Mouse (Mus musculus) C2C12 (cell line): ENCODE measurements around the gene Cdca3. TPM values are rescaled to one million over a fixed set of nuclear protein-coding genes. Genes with fewer than 3 reads are reported as not detected.

Experiments
- H3K27me3 ChIP-seq: one replicate; pipeline ENCODE4 v1.6.1; 2011; ENCODE audit not compliant: control insufficient read depth, insufficient read depth, insufficient read length
- H3K36me3 ChIP-seq: one replicate; pipeline ENCODE4 v1.6.1; 2011; ENCODE audit not compliant: control insufficient read depth, insufficient read depth
- H3K4me3 ChIP-seq: one replicate; pipeline ENCODE4 v1.5.1; 2011; ENCODE audit warnings: mild to moderate bottlenecking, control low read depth; ENCODE audit not compliant: poor library complexity, insufficient read depth, severe bottlenecking
- H3K79me2 ChIP-seq: one replicate; pipeline ENCODE4 v1.6.1; 2011; ENCODE audit not compliant: control insufficient read depth, insufficient read depth
- H3K79me3 ChIP-seq: one replicate; pipeline ENCODE4 v1.6.1; 2011; ENCODE audit warnings: low read depth, control low read depth
- H3ac ChIP-seq: one replicate; pipeline ENCODE3; 2011; ENCODE audit warnings: low read depth; ENCODE audit not compliant: control insufficient read depth, insufficient read length
- CEBPB ChIP-seq: IDR thresholded peaks from one replicate; pipeline ENCODE4 v1.6.1; 2011; ENCODE audit warnings: low read depth, mild to moderate bottlenecking, control low read depth, moderate library complexity
- CTCF ChIP-seq: IDR thresholded peaks from one replicate; pipeline ENCODE4 v1.5.1; 2011; ENCODE audit not compliant: control insufficient read depth, insufficient read depth, insufficient read length
- FOSL1 ChIP-seq: IDR thresholded peaks from one replicate; pipeline ENCODE4 v1.8.0; 2011; ENCODE audit warnings: mild to moderate bottlenecking, low read length; ENCODE audit not compliant: poor library complexity, insufficient read depth, severe bottlenecking
- MAX ChIP-seq: IDR thresholded peaks from one replicate; pipeline ENCODE4 v1.6.1; 2011; ENCODE audit warnings: mild to moderate bottlenecking, control low read depth
- MYOD1 ChIP-seq: IDR thresholded peaks from one replicate; pipeline ENCODE4 v1.6.1; 2011; ENCODE audit warnings: low read depth; ENCODE audit not compliant: control insufficient read depth, insufficient read length
- MYOG ChIP-seq: IDR thresholded peaks from one replicate; pipeline ENCODE4 v1.6.1; 2011; ENCODE audit not compliant: control insufficient read depth, insufficient read length; ENCODE audit errors: extremely low read depth
- USF1 ChIP-seq: IDR thresholded peaks from one replicate; pipeline ENCODE4 v1.6.1; 2011; ENCODE audit warnings: low read depth, mild to moderate bottlenecking, control low read depth, moderate library complexity
- polyA plus RNA-seq: library from polyadenylated mRNA; unstranded; fragments of >200 nt; fragmentation: generic; extraction: Trizol; gene quantifications from one replicate; pipeline ENCODE4 v1.2.1, GENCODE M21; 2012; ENCODE audit warnings: missing spikeins

Gene Cdca3
- polyA plus RNA-seq, 1 experiment: 69.9 TPM

GRCm38 (mm10) chr6:124835531-124835930 is 6.2 kb downstream of the Cdca3 start:
- Histone ChIP-seq H3K79me3 (peaks cover 8% of the 10 kb centered on the region), H3ac (no peak overlapping the region), H3K79me2 (peaks cover 12% of the 10 kb centered on the region), H3K4me3 (no peak overlapping the region), H3K27me3 (peaks cover 5% of the 10 kb centered on the region), H3K36me3 (peaks cover 26% of the 10 kb centered on the region)
- TF ChIP-seq USF1: no peak
- no peak for TF ChIP-seq CTCF
- TF ChIP-seq MYOD1: no peak
- no peak for TF ChIP-seq CEBPB
- no peak for TF ChIP-seq FOSL1

- peaks cover 26% of the 10 kb centered on the region for H3K36me3 ChIP-seq
- peaks cover 5% of the 10 kb centered on the region for H3K27me3 ChIP-seq
- no peak overlapping the region for H3ac ChIP-seq
- H3K4me3 ChIP-seq: no peak overlapping the region
- TF ChIP-seq MAX (no peak), CEBPB (no peak), MYOD1 (no peak), USF1 (no peak), MYOG (no peak), FOSL1 (no peak), CTCF (no peak)
- H3K79me3 ChIP-seq: peaks cover 3% of the 10 kb centered on the region
- H3K79me2 ChIP-seq: peaks cover 3% of the 10 kb centered on the region
Observed at GRCm38 (mm10) chr6:124836411-124836810, 7.1 kb downstream of the Cdca3 start.

GRCm38 (mm10) chr6:124839805-124840204 is 10.5 kb downstream of the Cdca3 start:
- Histone ChIP-seq H3ac (no peak overlapping the region), H3K27me3 (peaks cover 5% of the 10 kb centered on the region), H3K79me2 (no peaks in the 10 kb centered on the region), H3K36me3 (no peaks in the 10 kb centered on the region), H3K4me3 (no peak overlapping the region), H3K79me3 (no peaks in the 10 kb centered on the region)
- TF ChIP-seq CTCF (no peak), CEBPB (no peak), USF1 (no peak), MYOD1 (no peak), MYOG (no peak), FOSL1 (no peak), MAX (no peak)

GRCm38 (mm10) chr6:124840241-124841167 is 11.2 kb downstream of the Cdca3 start, which contains the start of gene Gnb3:
Gene Gnb3, minus strand, starts transcription at chr6:124840275.
- no peak within 1 kb of the TSS for H3ac ChIP-seq
- TF ChIP-seq FOSL1: no peak
- TF ChIP-seq MYOD1: no peak
- TF ChIP-seq MYOG: no peak
- no peak for TF ChIP-seq USF1
- no peak for TF ChIP-seq CTCF
- no peaks in the 10 kb centered on the region for H3K79me3 ChIP-seq
- H3K4me3 ChIP-seq: no peak within 1 kb of the TSS
- H3K36me3 ChIP-seq: no peaks in the 10 kb centered on the region
- peaks cover 5% of the 10 kb centered on the region for H3K27me3 ChIP-seq
- no peaks in the 10 kb centered on the region for H3K79me2 ChIP-seq

- Histone ChIP-seq H3K79me3 (no peaks in the 10 kb centered on the region), H3ac (no peak overlapping the region), H3K4me3 (no peak overlapping the region), H3K79me2 (no peaks in the 10 kb centered on the region), H3K27me3 (peaks cover 3% of the 10 kb centered on the region), H3K36me3 (no peaks in the 10 kb centered on the region)
- no peak for TF ChIP-seq CEBPB
- no peak for TF ChIP-seq MYOD1
- TF ChIP-seq USF1: no peak
- no peak for TF ChIP-seq MYOG
- TF ChIP-seq CTCF: peak; percentile 48
- no peak for TF ChIP-seq FOSL1
- no peak for TF ChIP-seq MAX
Observed at GRCm38 (mm10) chr6:124847305-124847704, 18.0 kb downstream of the Cdca3 start.

- Histone ChIP-seq H3K36me3 (no peaks in the 10 kb centered on the region), H3K79me3 (no peaks in the 10 kb centered on the region), H3K27me3 (peaks cover 3% of the 10 kb centered on the region), H3K4me3 (no peak overlapping the region), H3K79me2 (no peaks in the 10 kb centered on the region), H3ac (no peak overlapping the region)
- TF ChIP-seq MYOG: no peak
Observed at GRCm38 (mm10) chr6:124850535-124850934, 21.2 kb downstream of the Cdca3 start.
